Mouse (Mus musculus) forebrain, postnatal 0 days (tissue): ENCODE results near the gene Gm648. TPM values are rescaled to one million over a fixed set of nuclear protein-coding genes. Genes with fewer than 3 reads are reported as not detected.

ENCODE experiments used
- ATAC-seq: fragments of 200-750 bp; cut with Nextera tagmentation; 2 replicates; pipeline ENCODE4 v1.8.0; 2017; ENCODE audit warnings: mild to moderate bottlenecking, moderate library complexity
- DNase-seq: peaks from one replicate; pipeline ENCODE4 v3.0.0-alpha.2; 2015
- H3K27ac ChIP-seq: fragments of 300-500 bp; sonication (generic); 2 replicates; pipeline ENCODE4 v1.5.1; 2014; ENCODE audit warnings: low read depth, mild to moderate bottlenecking, antibody characterized with exemption, low read length, moderate library complexity, mixed read lengths
- H3K27me3 ChIP-seq: fragments of 300-500 bp; sonication (generic); 2 replicates; pipeline ENCODE4 v1.6.1; 2014; ENCODE audit warnings: mild to moderate bottlenecking, low read length, mixed read lengths; ENCODE audit not compliant: insufficient read depth
- H3K36me3 ChIP-seq: fragments of 300-500 bp; sonication (generic); 2 replicates; pipeline ENCODE4 v1.6.1; 2014; ENCODE audit warnings: mild to moderate bottlenecking, moderate library complexity; ENCODE audit not compliant: insufficient read depth
- H3K4me1 ChIP-seq: fragments of 300-500 bp; sonication (generic); 2 replicates; pipeline ENCODE4 v1.6.1; 2014; ENCODE audit warnings: antibody characterized with exemption; ENCODE audit not compliant: insufficient read depth
- H3K4me2 ChIP-seq: fragments of 300-500 bp; sonication (generic); 2 replicates; pipeline ENCODE4 v1.6.1; 2014; ENCODE audit warnings: low read depth, mild to moderate bottlenecking, moderate library complexity
- H3K4me3 ChIP-seq: fragments of 300-500 bp; sonication (generic); 2 replicates; pipeline ENCODE4 v1.5.1; 2014; ENCODE audit warnings: low read depth, low read length, mixed read lengths
- H3K9ac ChIP-seq: fragments of 300-500 bp; sonication (generic); 2 replicates; pipeline ENCODE4 v1.6.1; 2014; ENCODE audit warnings: mild to moderate bottlenecking
- H3K9me3 ChIP-seq: fragments of 300-500 bp; sonication (generic); 2 replicates; pipeline ENCODE4 v1.6.1; 2016; ENCODE audit warnings: low read length
- CTCF ChIP-seq: sonication (generic); IDR thresholded peaks from 2 replicates; pipeline ENCODE4 v1.5.1; 2016; ENCODE audit warnings: antibody characterized with exemption, control low read depth, low read depth
- WGBS: fragments of 180-500 bp; shearing (Covaris S2); extraction: QIAGEN DNeasy Blood & Tissue Kit; methylation state at CpG from one replicate; pipeline ENCODE4 v1.1.7; 2014; 5-methylcytosine and 5-hydroxymethylcytosine counted together
- polyA plus RNA-seq: library from polyadenylated mRNA; unstranded; fragments of >200 nt; fragmentation: Nextera tagmentation; extraction: Ambion mirVana; gene quantifications from 2 replicates; pipeline ENCODE4 v1.2.1, GENCODE M21; 2015
- total RNA-seq: library from RNA; depleted of rRNA; stranded (reverse); fragments of >200 nt; gene quantifications from 2 replicates; pipeline ENCODE4 v1.2.3, GENCODE M21; 2014; rRNA removed

Gene Gm648
- total RNA-seq (not detected in 2 replicates), polyA plus RNA-seq (0.28 TPM in 1 of 2 replicates, not detected in the other)

DNA sequence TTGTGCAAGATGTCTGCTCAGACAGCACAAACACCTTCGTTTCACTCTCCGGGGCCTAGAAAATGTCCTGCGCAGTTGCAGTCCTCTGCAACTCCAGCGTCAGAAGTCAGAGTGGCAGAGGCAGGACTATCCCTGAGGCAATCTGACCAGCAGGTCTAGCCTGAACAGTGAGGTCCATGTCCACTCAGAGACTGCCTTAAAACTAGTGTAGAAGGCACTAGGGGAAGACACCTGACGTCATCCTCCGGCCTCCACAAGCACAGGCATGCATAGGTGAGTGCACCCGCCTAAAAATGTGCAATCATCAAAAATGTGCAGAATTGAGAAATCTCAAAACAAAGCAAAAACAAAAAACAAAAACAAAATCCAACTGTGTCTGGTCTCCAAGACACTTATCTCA is at the start of gene Gm648:
Gene Gm648, minus strand, starts transcription at position 101 of the 400 bp plus-strand sequence.
- Histone ChIP-seq H3K27me3 (no peaks in the 10 kb centered on the region), H3K4me3 (no peak within 1 kb of the TSS), H3K4me2 (no peak within 1 kb of the TSS), H3K27ac (no peak within 1 kb of the TSS), H3K9ac (no peak within 1 kb of the TSS), H3K4me1 (no peaks in the 10 kb centered on the region), H3K9me3 (no peaks in the 10 kb centered on the region), H3K36me3 (no peaks in the 10 kb centered on the region)
- ATAC-seq: no peak
- TF ChIP-seq CTCF: no peak
- no peak for DNase-seq
- WGBS: 87% methylated on average over 7 of the region's 7 CpGs

- peak within 1 kb of the TSS; percentile 58 for H3K4me2 ChIP-seq
- no peaks in the 10 kb centered on the region for H3K9me3 ChIP-seq
- H3K4me1 ChIP-seq: no peaks in the 10 kb centered on the region
- WGBS: 27% methylated on average over 44 of the region's 44 CpGs
- peak within 1 kb of the TSS; percentile 79 for H3K27ac ChIP-seq
- no peaks in the 10 kb centered on the region for H3K36me3 ChIP-seq
- H3K27me3 ChIP-seq: no peaks in the 10 kb centered on the region
- ATAC-seq (peak; percentile 98), DNase-seq (peak; percentile 94)
- peak within 1 kb of the TSS; percentile 71 for H3K9ac ChIP-seq
- peak within 1 kb of the TSS; percentile 63 for H3K4me3 ChIP-seq
- 0 out of 2 replicates have a peak, but pooled peaks have one; percentile 0 for TF ChIP-seq CTCF
Observed at GRCm38 (mm10) chrX:56597887-56598640, 48.7 kb upstream of the Gm648 start, which contains the start of gene Mmgt1. TSS of gene Mmgt1 (minus strand) at chrX:56598069.

DNA sequence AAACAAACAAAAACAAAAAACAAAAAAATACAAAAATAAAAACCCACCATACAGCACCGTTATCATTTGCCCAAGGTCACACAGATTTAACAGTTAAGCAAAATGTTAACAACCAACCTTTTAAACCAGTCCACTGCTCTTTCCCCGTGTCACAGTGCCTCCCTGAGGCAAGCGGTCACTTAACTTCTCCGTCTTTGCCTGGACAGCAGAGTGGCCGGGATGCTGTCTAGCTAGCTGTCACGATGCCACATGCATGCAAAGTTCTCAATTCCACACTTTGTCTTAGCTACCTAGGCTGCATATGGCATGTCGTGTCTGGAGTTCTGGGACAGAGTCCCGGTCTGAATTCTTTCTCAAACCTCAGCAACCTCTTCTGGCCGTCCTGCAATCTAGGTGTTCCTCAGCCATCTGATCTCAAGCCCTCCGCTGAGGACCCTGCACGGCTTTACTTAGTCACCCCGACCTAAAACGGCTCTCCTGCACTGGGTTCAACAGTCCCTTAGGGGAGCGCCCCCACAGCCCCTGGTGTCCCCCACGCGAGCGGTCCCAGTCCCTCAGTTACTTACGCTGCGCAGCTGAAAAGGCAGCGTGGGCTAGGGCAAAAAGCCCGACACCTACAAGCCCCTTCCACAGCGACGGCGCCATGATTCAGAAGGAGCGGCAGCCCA is 47.9 kb upstream of the Gm648 start:
- Histone ChIP-seq H3K9me3 (no peaks in the 10 kb centered on the region), H3K27me3 (no peaks in the 10 kb centered on the region), H3K4me2 (peak overlapping the region; percentile 58), H3K27ac (peak overlapping the region; percentile 79), H3K36me3 (no peaks in the 10 kb centered on the region), H3K4me3 (peak overlapping the region; percentile 63), H3K4me1 (no peaks in the 10 kb centered on the region), H3K9ac (peak overlapping the region; percentile 71)
- WGBS: 28% methylated on average over 25 of the region's 25 CpGs
- DNase-seq (no peak), ATAC-seq (peak; percentile 52)
- TF ChIP-seq CTCF: 0 out of 2 replicates have a peak, but pooled peaks have one; percentile 1

- Histone ChIP-seq H3K36me3 (no peaks in the 10 kb centered on the region), H3K9ac (no peak overlapping the region), H3K4me2 (no peak overlapping the region), H3K27me3 (no peaks in the 10 kb centered on the region), H3K4me1 (no peaks in the 10 kb centered on the region), H3K27ac (no peak overlapping the region), H3K4me3 (no peak overlapping the region), H3K9me3 (no peaks in the 10 kb centered on the region)
- TF ChIP-seq CTCF: no peak
- DNase-seq (peak; percentile 32), ATAC-seq (peak; percentile 89)
- 55% methylated on average over 2 of the region's 2 CpGs for WGBS
Observed at GRCm38 (mm10) chrX:56578200-56578599, 28.8 kb upstream of the Gm648 start.

DNA sequence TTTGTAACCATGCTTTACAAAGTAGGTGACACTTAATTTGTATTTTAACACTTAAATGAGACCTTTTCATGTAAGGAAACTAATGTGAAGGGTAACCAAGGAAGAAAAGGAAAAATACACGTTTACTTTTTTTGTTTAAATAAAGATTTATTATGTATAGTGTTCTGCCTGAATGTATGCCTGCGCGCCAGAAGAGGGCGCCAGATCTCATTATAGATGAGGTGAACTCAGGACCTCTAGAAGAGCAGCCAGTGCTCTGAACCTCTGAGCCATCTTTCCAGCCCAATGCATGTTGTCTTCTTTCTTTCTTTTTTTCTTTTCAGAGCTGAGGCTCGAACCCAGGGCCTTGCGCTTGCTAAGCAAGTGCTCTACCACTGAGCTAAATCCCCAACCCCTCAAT is 23.1 kb upstream of the Gm648 start:
- DNase-seq: no peak
- no peaks in the 10 kb centered on the region for H3K9me3 ChIP-seq
- no peak for ATAC-seq
- H3K36me3 ChIP-seq: no peaks in the 10 kb centered on the region
- TF ChIP-seq CTCF: 0 out of 2 replicates have a peak, but pooled peaks have one; percentile 26
- H3K4me3 ChIP-seq: no peak overlapping the region
- no peaks in the 10 kb centered on the region for H3K27me3 ChIP-seq
- H3K27ac ChIP-seq: no peak overlapping the region
- H3K4me2 ChIP-seq: no peak overlapping the region
- WGBS: 27% methylated on average over 6 of the region's 6 CpGs
- H3K4me1 ChIP-seq: no peaks in the 10 kb centered on the region
- H3K9ac ChIP-seq: no peak overlapping the region

DNA sequence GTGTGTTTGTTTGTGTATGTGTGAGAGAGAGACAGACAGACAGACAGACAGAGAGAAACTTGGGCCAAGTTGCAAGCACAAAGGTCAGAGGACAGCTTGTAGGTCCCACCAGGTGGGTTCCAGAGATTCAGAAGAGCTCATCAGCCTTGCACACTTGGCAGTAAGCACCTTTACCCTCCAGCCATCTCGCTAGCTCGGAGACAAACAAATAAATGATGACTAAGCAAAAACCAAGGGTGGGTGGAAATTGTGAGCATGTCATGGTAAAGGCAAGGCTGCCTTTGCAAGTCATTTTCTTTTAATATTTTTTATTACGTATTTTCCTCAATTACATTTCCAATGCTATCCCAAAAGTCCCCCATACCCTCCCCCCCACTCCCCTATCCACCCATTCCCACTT is 4.2 kb upstream of the Gm648 start:
- 84% methylated on average over 3 of the region's 3 CpGs for WGBS

GRCm38 (mm10) chrX:56537162-56537561 is 12.2 kb downstream of the Gm648 start:
- Histone ChIP-seq H3K9ac (no peak overlapping the region), H3K4me1 (no peaks in the 10 kb centered on the region), H3K4me2 (no peak overlapping the region), H3K27me3 (no peaks in the 10 kb centered on the region), H3K36me3 (no peaks in the 10 kb centered on the region), H3K27ac (no peak overlapping the region), H3K9me3 (no peaks in the 10 kb centered on the region), H3K4me3 (no peak overlapping the region)
- peak; percentile 74 for TF ChIP-seq CTCF
- DNase-seq (peak; percentile 61), ATAC-seq (peak; percentile 68; the same call in 1 of the 2 replicates)
- WGBS: 56% methylated on average over 4 of the region's 4 CpGs

More for the DNA sequence above, 4.2 kb upstream of the Gm648 start:
- no peaks in the 10 kb centered on the region for H3K27me3 ChIP-seq
- no peak overlapping the region for H3K4me2 ChIP-seq
- DNase-seq (no peak), ATAC-seq (no peak)
- H3K4me1 ChIP-seq: no peaks in the 10 kb centered on the region
- no peaks in the 10 kb centered on the region for H3K36me3 ChIP-seq
- H3K9ac ChIP-seq: no peak overlapping the region
- no peaks in the 10 kb centered on the region for H3K9me3 ChIP-seq
- no peak overlapping the region for H3K4me3 ChIP-seq
- H3K27ac ChIP-seq: no peak overlapping the region
- no peak for TF ChIP-seq CTCF
